Mouse (Mus musculus) embryonic facial prominence, embryonic 10.5 days (tissue): ENCODE data around the gene Heatr4. TPM values are rescaled to one million over a fixed set of nuclear protein-coding genes. Genes with fewer than 3 reads are reported as not detected.

Experiments
- DNase-seq: peaks from one replicate; pipeline ENCODE4 v3.0.0-alpha.2; 2017; ENCODE audit warnings: low spot score
- H3K27ac ChIP-seq: fragments of 300-500 bp; sonication (generic); replicated peaks from 2 replicates; pipeline ENCODE4 v1.5.1; 2016; ENCODE audit warnings: mild to moderate bottlenecking
- H3K27me3 ChIP-seq: fragments of 300-500 bp; sonication (generic); replicated peaks from 2 replicates; pipeline ENCODE4 v1.6.1; 2016; ENCODE audit warnings: low read depth, mild to moderate bottlenecking; ENCODE audit not compliant: poor library complexity, severe bottlenecking
- H3K36me3 ChIP-seq: fragments of 300-500 bp; sonication (generic); replicated peaks from 2 replicates; pipeline ENCODE4 v1.6.1; 2016; ENCODE audit warnings: mild to moderate bottlenecking, moderate library complexity
- H3K4me1 ChIP-seq: fragments of 300-500 bp; sonication (generic); 2 replicates; pipeline ENCODE4 v1.6.1; 2016
- H3K4me3 ChIP-seq: fragments of 300-500 bp; sonication (generic); 2 replicates; pipeline ENCODE4 v1.5.1; 2016; ENCODE audit warnings: mild to moderate bottlenecking, moderate library complexity
- H3K9me3 ChIP-seq: fragments of 300-500 bp; sonication (generic); 2 replicates; pipeline ENCODE4 v1.6.1; 2016; ENCODE audit warnings: mild to moderate bottlenecking
- WGBS: fragments of 180-500 bp; shearing (Covaris S2); methylation state at CpG from one replicate; pipeline ENCODE4 v1.1.7; 2016; 5-methylcytosine and 5-hydroxymethylcytosine counted together
- polyA plus RNA-seq: library from polyadenylated mRNA; unstranded; fragments of >200 nt; fragmentation: Nextera tagmentation; extraction: Ambion mirVana; gene quantifications from 2 replicates; pipeline ENCODE4 v1.2.1, GENCODE M21; 2016

The Heatr4 gene
- polyA plus RNA-seq, 1 experiment from 2014 or later = not detected

DNA sequence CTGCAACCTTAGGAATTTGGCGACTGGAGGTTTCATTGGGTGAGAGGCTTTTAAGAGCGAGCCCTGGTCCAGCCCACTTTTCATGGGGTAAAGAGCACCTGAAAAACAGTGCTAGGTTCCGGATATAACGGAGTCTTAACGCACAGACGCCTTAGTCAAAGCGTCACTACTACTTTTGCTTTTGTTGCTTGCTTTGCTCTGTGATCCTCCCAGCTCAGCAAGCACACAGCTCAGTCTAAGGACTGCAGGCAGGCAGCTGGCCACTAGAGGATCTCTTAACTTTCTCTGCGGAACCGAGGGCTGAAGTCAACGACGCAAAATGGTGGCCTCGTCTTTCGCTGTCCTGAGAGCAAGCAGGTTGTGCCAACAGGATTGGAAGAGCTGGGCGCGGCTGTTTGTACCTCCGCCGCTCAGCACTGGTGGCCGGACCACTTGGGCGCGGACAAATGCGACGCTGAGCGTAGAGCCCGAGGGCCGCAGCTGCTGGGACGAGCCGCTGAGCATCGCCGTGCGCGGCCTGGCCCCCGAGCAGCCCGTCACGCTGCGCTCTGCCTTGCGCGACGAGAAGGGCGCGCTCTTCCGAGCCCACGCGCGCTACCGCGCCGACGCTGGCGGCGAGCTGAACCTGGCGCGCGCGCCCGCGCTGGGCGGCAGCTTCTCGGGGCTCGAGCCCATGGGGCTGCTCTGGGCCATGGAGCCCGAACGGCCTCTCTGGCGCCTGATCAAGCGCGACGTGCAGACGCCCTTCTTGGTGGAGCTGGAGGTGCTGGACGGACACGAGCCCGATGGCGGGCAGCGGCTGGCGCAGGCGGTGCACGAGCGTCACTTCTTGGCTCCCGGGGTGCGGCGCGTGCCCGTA lies 3.2 kb upstream of the Heatr4 start, which contains the start of gene Acot2:
Gene Acot2, plus strand, starts transcription at position 279 of the 859 bp plus-strand sequence.
- no peaks in the 10 kb centered on the region for H3K9me3 ChIP-seq
- no peaks in the 10 kb centered on the region for H3K27me3 ChIP-seq
- H3K27ac ChIP-seq = peak within 1 kb of the TSS; percentile 91
- H3K4me3 ChIP-seq = peak within 1 kb of the TSS; percentile 70
- peaks cover 11% of the 10 kb centered on the region for H3K4me1 ChIP-seq
- peak; percentile 84 for DNase-seq
- peaks cover 3% of the 10 kb centered on the region for H3K36me3 ChIP-seq
- WGBS = under 1% methylated on average over 80 of the region's 80 CpGs

DNA sequence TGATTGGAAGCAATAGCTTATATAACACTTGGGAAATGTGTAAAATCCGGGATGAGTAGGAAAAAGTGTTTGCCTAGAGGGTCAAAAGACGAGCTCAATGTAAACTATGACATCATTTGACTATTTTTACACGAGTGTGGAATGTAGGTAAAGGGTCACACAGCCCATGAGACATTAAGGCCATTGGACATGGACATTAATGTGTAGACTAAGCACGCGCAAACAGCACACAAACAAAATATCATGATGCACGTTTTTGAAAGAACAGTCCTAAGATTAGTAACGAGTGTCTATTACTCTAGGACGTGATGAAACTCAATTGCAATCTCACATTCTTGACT lies 2.6 kb upstream of the Heatr4 start:
- Histone ChIP-seq H3K4me1 (peaks cover 11% of the 10 kb centered on the region), H3K27me3 (no peaks in the 10 kb centered on the region), H3K4me3 (peak overlapping the region; percentile 70), H3K9me3 (no peaks in the 10 kb centered on the region), H3K27ac (peak overlapping the region; percentile 91), H3K36me3 (0 out of 2 replicates have a peak, but pooled peaks cover 2% of the 10 kb centered on the region)
- no peak for DNase-seq
- 38% methylated on average over 8 of the region's 8 CpGs for WGBS

DNA sequence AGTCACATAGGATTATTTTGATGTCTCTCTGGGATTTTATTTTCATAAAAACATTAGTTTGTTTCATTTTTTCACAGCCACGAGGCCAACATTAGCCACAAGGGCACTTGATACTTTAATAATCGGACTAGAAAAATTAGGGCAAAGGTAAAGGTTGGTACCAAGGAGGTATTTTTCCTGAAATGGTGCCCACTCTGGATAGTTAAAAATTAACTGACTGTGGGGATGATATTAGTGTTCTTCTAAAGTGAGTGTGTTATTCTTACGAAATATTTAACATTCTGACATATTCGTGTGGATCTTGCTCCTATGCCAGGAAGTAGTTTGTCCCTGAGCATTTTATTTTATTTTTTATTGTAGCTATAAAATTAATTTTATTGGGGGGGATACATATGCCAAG lies 3.0 kb downstream of the Heatr4 start:
- WGBS = 91% methylated on average over 4 of the region's 4 CpGs
- no peak for DNase-seq
- H3K36me3 ChIP-seq = no peaks in the 10 kb centered on the region
- no peaks in the 10 kb centered on the region for H3K27me3 ChIP-seq
- H3K4me3 ChIP-seq = no peak overlapping the region
- H3K4me1 ChIP-seq = no peaks in the 10 kb centered on the region
- H3K9me3 ChIP-seq = no peaks in the 10 kb centered on the region
- H3K27ac ChIP-seq = no peak overlapping the region

DNA sequence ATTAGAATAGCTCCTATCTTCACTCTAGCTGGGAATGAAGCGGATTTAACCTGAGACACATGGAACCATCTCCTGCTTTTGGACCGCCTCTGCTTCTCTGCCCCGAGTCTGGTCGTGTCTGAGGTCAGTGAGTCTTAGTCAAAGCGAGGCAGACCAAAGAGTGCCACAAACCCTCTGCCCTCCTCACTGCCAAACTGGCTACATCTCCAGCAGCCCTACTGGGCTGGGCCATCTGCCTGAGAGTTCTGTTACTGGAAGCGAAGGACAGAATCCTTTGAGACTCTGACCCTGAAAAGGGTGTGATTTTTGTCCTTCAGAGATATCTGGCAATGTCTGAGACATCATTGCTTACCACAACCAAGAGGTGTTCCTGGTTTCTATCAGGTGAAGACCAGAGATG lies 5.8 kb downstream of the Heatr4 start:
- H3K4me1 ChIP-seq = no peaks in the 10 kb centered on the region
- 89% methylated on average over 6 of the region's 6 CpGs for WGBS
- no peaks in the 10 kb centered on the region for H3K36me3 ChIP-seq
- H3K27ac ChIP-seq = no peak overlapping the region
- peaks cover 6% of the 10 kb centered on the region; the same call in 1 of the 2 replicates for H3K9me3 ChIP-seq
- no peaks in the 10 kb centered on the region for H3K27me3 ChIP-seq
- no peak for DNase-seq
- H3K4me3 ChIP-seq = no peak overlapping the region

DNA sequence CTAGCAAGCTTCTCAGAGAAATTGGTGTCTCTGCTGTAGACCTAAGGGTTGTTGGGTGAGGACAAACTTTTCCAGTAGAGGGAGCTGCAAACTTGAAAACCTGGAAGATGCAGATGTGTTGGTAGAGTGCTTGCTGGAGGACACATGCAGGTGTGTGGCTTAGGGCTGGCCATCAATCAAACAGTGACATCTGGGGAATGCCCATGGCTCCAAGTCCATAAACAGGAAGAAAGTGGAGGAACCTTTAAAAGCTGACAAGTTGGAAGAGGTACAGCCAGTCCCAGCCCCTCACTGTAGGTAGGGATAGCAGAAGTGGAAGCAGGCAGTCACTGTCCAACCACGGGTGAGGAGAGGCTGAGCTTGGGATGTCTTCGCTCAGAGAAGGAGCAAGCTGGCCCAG lies 12.5 kb downstream of the Heatr4 start:
- H3K4me1 ChIP-seq = no peaks in the 10 kb centered on the region

DNA sequence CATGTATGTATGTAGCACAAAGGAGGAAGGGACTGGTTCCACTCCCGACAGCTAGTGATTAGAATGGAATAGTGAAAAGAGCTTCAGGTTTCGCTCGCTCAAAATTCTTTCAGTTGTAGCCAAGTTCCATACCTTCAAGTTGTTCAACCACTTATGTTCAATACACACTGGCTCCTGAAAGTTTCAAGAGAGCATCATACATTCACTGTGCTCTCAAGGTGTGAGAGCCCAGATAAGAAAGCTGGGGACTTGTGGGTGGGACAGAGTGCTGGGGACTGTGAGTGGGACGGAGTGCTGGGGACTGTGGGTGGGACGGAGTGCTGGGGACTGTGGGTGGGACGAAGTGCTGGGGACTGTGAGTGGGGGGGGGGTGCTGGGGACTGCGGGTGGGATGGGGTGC lies 19.4 kb downstream of the Heatr4 start:
- H3K4me1 ChIP-seq = no peaks in the 10 kb centered on the region
- no peaks in the 10 kb centered on the region for H3K9me3 ChIP-seq
- no peak overlapping the region for H3K4me3 ChIP-seq
- H3K27me3 ChIP-seq = no peaks in the 10 kb centered on the region
- no peaks in the 10 kb centered on the region for H3K36me3 ChIP-seq
- 90% methylated on average over 7 of the region's 7 CpGs for WGBS
- no peak overlapping the region for H3K27ac ChIP-seq
- no peak for DNase-seq

More for the DNA sequence above, 12.5 kb downstream of the Heatr4 start:
- H3K27ac ChIP-seq = no peak overlapping the region
- peak; percentile 32 for DNase-seq
- peaks cover 6% of the 10 kb centered on the region; the same call in 1 of the 2 replicates for H3K9me3 ChIP-seq
- no peaks in the 10 kb centered on the region for H3K36me3 ChIP-seq
- 75% methylated on average over 2 of the region's 2 CpGs for WGBS
- no peaks in the 10 kb centered on the region for H3K27me3 ChIP-seq
- no peak overlapping the region for H3K4me3 ChIP-seq

DNA sequence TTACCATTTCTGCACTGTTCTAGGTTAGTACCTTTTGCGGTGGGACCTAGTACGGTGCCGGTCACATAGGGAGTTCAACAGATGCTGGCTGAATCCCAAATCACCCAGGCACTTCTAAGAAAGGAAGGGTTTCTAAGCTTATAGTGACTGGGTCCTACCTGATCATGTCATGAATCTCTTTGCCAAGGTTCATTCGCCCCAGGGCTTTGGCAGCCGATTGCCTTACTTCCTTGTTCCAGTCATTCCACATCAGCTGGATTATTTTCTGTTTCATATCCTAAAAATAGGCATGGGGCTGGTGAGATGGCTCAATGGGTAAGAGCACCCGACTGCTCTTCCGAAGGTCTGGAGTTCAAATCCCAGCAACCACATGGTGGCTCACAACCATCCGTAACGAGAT lies 26.4 kb downstream of the Heatr4 start:
- H3K27me3 ChIP-seq = no peaks in the 10 kb centered on the region
- no peaks in the 10 kb centered on the region for H3K9me3 ChIP-seq
- 94% methylated on average over 9 of the region's 9 CpGs for WGBS
- peaks cover 38% of the 10 kb centered on the region for H3K36me3 ChIP-seq
- no peak overlapping the region for H3K4me3 ChIP-seq
- no peak for DNase-seq
- peaks cover 6% of the 10 kb centered on the region for H3K4me1 ChIP-seq
- no peak overlapping the region for H3K27ac ChIP-seq

DNA sequence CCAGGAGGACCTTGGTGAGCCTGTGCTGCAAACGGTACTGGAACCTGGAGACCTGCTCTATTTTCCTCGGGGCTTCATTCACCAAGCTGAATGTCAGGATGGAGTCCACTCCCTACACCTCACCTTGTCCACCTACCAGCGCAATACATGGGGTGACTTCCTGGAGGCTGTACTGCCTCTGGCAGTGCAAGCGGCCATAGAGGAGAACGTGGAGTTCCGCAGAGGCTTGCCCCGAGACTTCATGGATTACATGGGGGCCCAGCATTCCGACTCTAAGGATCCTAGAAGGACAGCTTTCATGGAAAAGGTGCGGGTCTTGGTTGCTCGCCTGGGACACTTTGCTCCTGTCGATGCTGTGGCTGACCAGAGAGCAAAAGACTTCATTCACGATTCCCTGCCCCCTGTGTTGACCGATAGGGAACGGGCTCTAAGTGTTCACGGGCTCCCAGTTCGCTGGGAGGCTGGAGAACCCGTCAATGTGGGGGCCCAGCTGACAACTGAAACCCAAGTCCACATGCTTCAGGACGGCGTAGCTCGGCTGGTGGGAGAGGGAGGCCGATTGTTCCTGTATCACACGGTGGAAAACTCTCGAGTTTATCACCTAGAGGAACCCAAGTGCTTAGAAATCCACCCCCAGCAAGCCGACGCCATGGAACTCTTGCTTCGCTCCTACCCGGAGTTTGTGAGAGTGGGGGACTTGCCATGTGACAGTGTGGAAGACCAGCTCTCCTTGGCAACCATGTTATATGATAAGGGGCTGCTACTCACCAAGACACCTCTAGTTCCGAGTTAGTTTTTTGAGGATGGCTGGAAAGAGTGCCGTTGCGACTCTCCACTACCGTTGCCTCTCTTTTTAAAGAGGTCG lies 32.7 kb downstream of the Heatr4 start:
- 66% methylated on average over 32 of the region's 32 CpGs for WGBS
- Histone ChIP-seq H3K36me3 (peaks cover 49% of the 10 kb centered on the region), H3K27me3 (no peaks in the 10 kb centered on the region), H3K27ac (peak overlapping the region; percentile 93; the same call in 1 of the 2 replicates), H3K4me1 (peaks cover 38% of the 10 kb centered on the region), H3K9me3 (no peaks in the 10 kb centered on the region), H3K4me3 (peak overlapping the region; percentile 94)
- no peak for DNase-seq

DNA sequence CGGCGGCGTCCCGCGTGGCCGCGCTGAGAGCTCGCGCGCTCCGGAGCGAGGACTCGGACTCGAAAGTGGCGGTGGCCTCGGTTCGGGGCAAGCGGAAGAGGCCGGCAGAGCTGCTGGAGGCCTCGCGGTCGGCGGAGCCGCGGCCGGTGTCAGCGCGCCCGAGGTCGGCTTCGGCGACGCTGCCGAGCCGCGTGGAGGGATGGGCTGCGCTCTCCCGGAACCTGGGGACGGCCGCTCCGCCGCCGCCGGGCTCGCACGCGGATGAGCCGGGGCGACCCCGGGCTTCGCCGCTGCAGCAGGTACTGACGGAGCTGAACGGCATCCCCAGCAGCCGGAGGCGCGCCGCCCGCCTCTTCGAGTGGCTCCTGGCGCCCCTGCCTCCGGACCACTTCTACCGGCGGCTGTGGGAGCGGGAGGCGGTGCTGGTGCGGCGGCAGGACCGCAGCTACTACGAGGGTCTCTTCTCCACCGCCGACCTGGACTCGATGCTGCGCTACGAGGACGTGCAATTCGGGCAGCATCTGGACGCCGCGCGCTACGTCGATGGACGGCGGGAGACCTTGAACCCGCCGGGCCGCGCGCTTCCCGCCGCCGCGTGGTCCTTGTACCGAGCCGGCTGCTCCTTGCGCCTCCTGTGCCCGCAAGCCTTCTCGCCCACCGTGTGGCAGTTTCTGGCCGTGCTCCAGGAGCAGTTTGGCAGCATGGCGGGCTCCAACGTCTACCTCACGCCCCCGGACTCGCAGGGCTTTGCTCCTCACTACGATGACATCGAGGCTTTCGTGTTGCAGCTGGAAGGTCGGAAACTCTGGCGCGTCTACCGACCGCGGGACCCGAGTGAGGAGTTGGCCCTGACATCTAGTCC lies 33.6 kb downstream of the Heatr4 start:
- no peaks in the 10 kb centered on the region for H3K9me3 ChIP-seq
- under 1% methylated on average over 116 of the region's 116 CpGs for WGBS
- DNase-seq = peak; percentile 70
- H3K4me1 ChIP-seq = peaks cover 38% of the 10 kb centered on the region
- H3K27me3 ChIP-seq = no peaks in the 10 kb centered on the region
- H3K4me3 ChIP-seq = peak overlapping the region; percentile 94
- H3K36me3 ChIP-seq = peaks cover 40% of the 10 kb centered on the region
- H3K27ac ChIP-seq = peak overlapping the region; percentile 93

DNA sequence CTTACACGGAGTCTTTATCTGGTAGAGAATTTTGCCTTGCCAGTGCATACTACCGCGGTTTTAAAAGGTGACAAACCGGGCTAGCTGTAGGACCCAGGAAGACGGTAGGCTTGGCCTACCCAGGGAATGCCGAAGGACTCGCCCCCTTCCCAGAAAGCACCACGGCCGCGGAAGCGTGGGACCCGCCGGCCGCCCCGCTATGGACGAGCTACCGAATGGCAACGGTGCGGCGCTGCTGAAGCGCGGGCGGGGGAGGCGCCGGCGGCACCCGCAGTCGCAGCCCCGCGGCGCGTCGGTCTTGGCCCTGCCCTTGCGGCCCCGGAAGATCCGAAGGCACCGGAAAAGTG lies 34.2 kb downstream of the Heatr4 start, which contains the start of gene Riox1:
Gene Riox1, plus strand, starts transcription at position 116 of the 347 bp plus-strand sequence.
- H3K27ac ChIP-seq = peak within 1 kb of the TSS; percentile 93
- H3K4me3 ChIP-seq = peak within 1 kb of the TSS; percentile 94
- H3K36me3 ChIP-seq = peaks cover 34% of the 10 kb centered on the region
- WGBS = under 1% methylated on average over 37 of the region's 37 CpGs
- peak; percentile 90 for DNase-seq
- H3K27me3 ChIP-seq = no peaks in the 10 kb centered on the region
- H3K4me1 ChIP-seq = peaks cover 38% of the 10 kb centered on the region
- no peaks in the 10 kb centered on the region for H3K9me3 ChIP-seq

DNA sequence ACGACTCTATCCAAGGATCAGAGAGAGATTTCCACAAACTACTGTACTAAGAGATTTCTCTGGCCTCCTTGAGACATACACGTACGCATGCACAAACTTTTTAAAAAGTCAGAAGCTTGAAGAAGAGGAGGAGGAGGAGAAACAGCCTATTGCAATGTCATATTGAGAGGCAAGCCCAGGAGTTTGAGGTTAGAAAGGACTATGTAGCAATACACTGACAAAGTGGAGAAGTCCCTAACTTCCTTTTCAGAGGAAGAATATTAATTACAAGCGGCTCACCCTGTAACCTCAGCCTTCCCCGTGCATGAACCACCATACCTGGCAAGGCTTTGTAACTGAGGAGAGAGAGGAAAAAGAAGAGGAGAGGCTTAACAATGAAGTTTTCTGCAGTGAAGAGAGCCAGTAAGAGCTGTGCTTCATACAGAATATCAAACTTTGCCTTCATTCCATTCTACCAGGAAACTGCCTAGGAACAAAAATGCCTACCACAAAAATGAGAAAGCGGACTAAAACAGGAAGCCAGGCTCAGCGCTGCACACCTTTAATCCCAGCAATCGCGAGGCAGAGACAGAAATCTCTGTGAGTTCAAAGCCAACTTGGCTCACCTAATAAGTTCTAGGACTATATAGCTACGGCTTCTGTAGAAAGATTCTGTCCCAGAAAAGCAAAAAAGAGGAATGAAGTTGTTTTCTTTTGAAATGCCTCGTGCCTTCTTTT lies 34.7 kb downstream of the Heatr4 start:
- Histone ChIP-seq H3K4me1 (peaks cover 38% of the 10 kb centered on the region), H3K9me3 (no peaks in the 10 kb centered on the region), H3K36me3 (peaks cover 29% of the 10 kb centered on the region), H3K4me3 (peak overlapping the region; percentile 94), H3K27me3 (no peaks in the 10 kb centered on the region), H3K27ac (peak overlapping the region; percentile 93)
- DNase-seq = peak; percentile 12
- WGBS = 31% methylated on average over 11 of the region's 11 CpGs
